Mouse (Mus musculus): Measurements from ENCODE around the gene Dhh. TPM values are rescaled to one million over a fixed set of nuclear protein-coding genes. Genes with fewer than 3 reads are reported as not detected.
"Not testable (repeated sequence)": the region's sequence is repeated elsewhere in the genome, so short reads cannot be mapped to it uniquely, and the experiment has no call there.

Gene Dhh
- 4.5 and 4.6 TPM in 2 replicates for polyA plus RNA-seq (2016; fragmentation: Nextera tagmentation; extraction: Ambion mirVana)

- 1% methylated on average over 40 of the region's 41 CpGs for WGBS
- H3K4me3 ChIP-seq = peak within 1 kb of the TSS; percentile 47
- H3K9ac ChIP-seq = peak within 1 kb of the TSS; percentile 55
- H3K9me3 ChIP-seq (replicated peaks) = no peaks in the 10 kb centered on the region
- no peak within 1 kb of the TSS for H3K27ac ChIP-seq (ENCODE audit: poor library complexity, severe bottlenecking)
- peaks cover 49% of the 10 kb centered on the region for H3K4me1 ChIP-seq (replicated peaks)
- peaks cover 61% of the 10 kb centered on the region for H3K27me3 ChIP-seq (replicated peaks)
- peak within 1 kb of the TSS; percentile 88 for H3K4me2 ChIP-seq
- ATAC-seq (ENCODE audit: insufficient number of reproducible peaks, low FRiP score) = 0 out of 2 replicates have a peak, but pooled peaks have one; percentile 30
- peaks cover 2% of the 10 kb centered on the region for H3K36me3 ChIP-seq
Observed at GRCm38 (mm10) chr15:98897928-98898800, at the start of gene Dhh. Gene Dhh (minus strand): TSS chr15:98898540.

- Histone ChIP-seq H3K9me3 (replicated peaks) (peaks cover 7% of the 10 kb centered on the region; the same call in 1 of the 2 replicates), H3K36me3 (peaks cover 18% of the 10 kb centered on the region), H3K9ac (no peak overlapping the region; the same call in 1 of the 2 replicates), H3K27ac (ENCODE audit: poor library complexity, severe bottlenecking) (no peak overlapping the region), H3K4me2 (no peak overlapping the region), H3K4me3 (no peak overlapping the region), H3K4me1 (replicated peaks) (peaks cover 7% of the 10 kb centered on the region), H3K27me3 (replicated peaks) (no peaks in the 10 kb centered on the region)
- no peak for ATAC-seq (ENCODE audit: insufficient number of reproducible peaks, low FRiP score)
- 57% methylated on average over 3 of the region's 3 CpGs for WGBS
Observed at GRCm38 (mm10) chr15:98947884-98948283, 49.5 kb upstream of the Dhh start.

GRCm38 (mm10) chr15:98943133-98943532 lies 44.8 kb upstream of the Dhh start:
- 0 out of 2 replicates have a peak, but pooled peaks cover 3% of the 10 kb centered on the region for H3K36me3 ChIP-seq
- peaks cover 7% of the 10 kb centered on the region; the same call in 1 of the 2 replicates for H3K9me3 ChIP-seq (replicated peaks)
- 65% methylated on average over 4 of the region's 4 CpGs for WGBS
- no peak overlapping the region for H3K27ac ChIP-seq (ENCODE audit: poor library complexity, severe bottlenecking)
- H3K4me3 ChIP-seq = no peak overlapping the region
- H3K4me1 ChIP-seq (replicated peaks) = no peaks in the 10 kb centered on the region
- H3K27me3 ChIP-seq (replicated peaks) = no peaks in the 10 kb centered on the region
- ATAC-seq (ENCODE audit: insufficient number of reproducible peaks, low FRiP score) = no peak
- H3K9ac ChIP-seq = no peak overlapping the region
- no peak overlapping the region for H3K4me2 ChIP-seq

- peaks cover 7% of the 10 kb centered on the region; the same call in 1 of the 2 replicates for H3K9me3 ChIP-seq (replicated peaks)
- 77% methylated on average over 4 of the region's 4 CpGs for WGBS
Observed at GRCm38 (mm10) chr15:98942081-98942480, 43.7 kb upstream of the Dhh start.

GRCm38 (mm10) chr15:98941539-98941938 lies 43.2 kb upstream of the Dhh start:
- 69% methylated on average over 2 of the region's 2 CpGs for WGBS

More at GRCm38 (mm10) chr15:98942081-98942480, 43.7 kb upstream of the Dhh start:
- Histone ChIP-seq H3K9ac (no peak overlapping the region), H3K27ac (ENCODE audit: poor library complexity, severe bottlenecking) (no peak overlapping the region), H3K36me3 (0 out of 2 replicates have a peak, but pooled peaks cover 3% of the 10 kb centered on the region), H3K4me1 (replicated peaks) (no peaks in the 10 kb centered on the region), H3K27me3 (replicated peaks) (no peaks in the 10 kb centered on the region), H3K4me3 (no peak overlapping the region), H3K4me2 (no peak overlapping the region)
- no peak for ATAC-seq (ENCODE audit: insufficient number of reproducible peaks, low FRiP score)

GRCm38 (mm10) chr15:98940816-98941215 lies 42.5 kb upstream of the Dhh start:
- no peak overlapping the region for H3K4me3 ChIP-seq
- H3K27ac ChIP-seq (ENCODE audit: poor library complexity, severe bottlenecking) = no peak overlapping the region
- no peak overlapping the region for H3K4me2 ChIP-seq
- peaks cover 7% of the 10 kb centered on the region; the same call in 1 of the 2 replicates for H3K9me3 ChIP-seq (replicated peaks)
- WGBS = 71% methylated on average over 10 of the region's 10 CpGs
- no peak for ATAC-seq (ENCODE audit: insufficient number of reproducible peaks, low FRiP score)
- H3K4me1 ChIP-seq (replicated peaks) = peaks cover 2% of the 10 kb centered on the region; the same call in 1 of the 2 replicates
- H3K9ac ChIP-seq = no peak overlapping the region
- 0 out of 2 replicates have a peak, but pooled peaks cover 3% of the 10 kb centered on the region for H3K36me3 ChIP-seq
- H3K27me3 ChIP-seq (replicated peaks) = no peaks in the 10 kb centered on the region

More at GRCm38 (mm10) chr15:98941539-98941938, 43.2 kb upstream of the Dhh start:
- H3K4me3 ChIP-seq = no peak overlapping the region
- H3K4me2 ChIP-seq = no peak overlapping the region
- H3K9ac ChIP-seq = no peak overlapping the region
- no peak overlapping the region for H3K27ac ChIP-seq (ENCODE audit: poor library complexity, severe bottlenecking)
- no peak for ATAC-seq (ENCODE audit: insufficient number of reproducible peaks, low FRiP score)
- no peaks in the 10 kb centered on the region for H3K27me3 ChIP-seq (replicated peaks)
- H3K9me3 ChIP-seq (replicated peaks) = peaks cover 7% of the 10 kb centered on the region; the same call in 1 of the 2 replicates
- H3K4me1 ChIP-seq (replicated peaks) = no peaks in the 10 kb centered on the region
- H3K36me3 ChIP-seq = 0 out of 2 replicates have a peak, but pooled peaks cover 3% of the 10 kb centered on the region

- WGBS = under 1% methylated on average over 57 of the region's 58 CpGs
- Histone ChIP-seq H3K9me3 (replicated peaks) (no peaks in the 10 kb centered on the region), H3K9ac (peak within 1 kb of the TSS; percentile 97), H3K4me2 (peak within 1 kb of the TSS; percentile 84), H3K4me1 (replicated peaks) (peaks cover 13% of the 10 kb centered on the region; the same call in 1 of the 2 replicates), H3K36me3 (peaks cover 15% of the 10 kb centered on the region), H3K4me3 (peak within 1 kb of the TSS; percentile 84), H3K27ac (ENCODE audit: poor library complexity, severe bottlenecking) (peak within 1 kb of the TSS; percentile 99), H3K27me3 (replicated peaks) (no peaks in the 10 kb centered on the region)
- peak; percentile 98 for ATAC-seq (ENCODE audit: insufficient number of reproducible peaks, low FRiP score)
Observed at GRCm38 (mm10) chr15:98934217-98934839, 36.0 kb upstream of the Dhh start, which contains the start of gene Tuba1b. Gene Tuba1b (minus strand): TSS chr15:98934565.

GRCm38 (mm10) chr15:98933833-98934216 lies 35.5 kb upstream of the Dhh start:
- peak; percentile 86 for ATAC-seq (ENCODE audit: insufficient number of reproducible peaks, low FRiP score)
- H3K9ac ChIP-seq = peak overlapping the region; percentile 97
- 0% methylated on average over 35 of the region's 35 CpGs for WGBS
- H3K36me3 ChIP-seq = peaks cover 15% of the 10 kb centered on the region
- H3K4me3 ChIP-seq = peak overlapping the region; percentile 84
- H3K27ac ChIP-seq (ENCODE audit: poor library complexity, severe bottlenecking) = peak overlapping the region; percentile 99
- H3K9me3 ChIP-seq (replicated peaks) = no peaks in the 10 kb centered on the region
- peaks cover 18% of the 10 kb centered on the region; the same call in 1 of the 2 replicates for H3K4me1 ChIP-seq (replicated peaks)
- no peaks in the 10 kb centered on the region for H3K27me3 ChIP-seq (replicated peaks)
- peak overlapping the region; percentile 84 for H3K4me2 ChIP-seq

GRCm38 (mm10) chr15:98933004-98933671 lies 34.8 kb upstream of the Dhh start:
- Histone ChIP-seq H3K4me1 (replicated peaks) (peaks cover 19% of the 10 kb centered on the region; the same call in 1 of the 2 replicates), H3K27ac (ENCODE audit: poor library complexity, severe bottlenecking) (peak overlapping the region; percentile 99), H3K4me2 (peak overlapping the region; percentile 84), H3K9ac (peak overlapping the region; percentile 97), H3K36me3 (peaks cover 15% of the 10 kb centered on the region), H3K4me3 (peak overlapping the region; percentile 84)
- H3K27me3 ChIP-seq (replicated peaks); ATAC-seq (ENCODE audit: insufficient number of reproducible peaks, low FRiP score); H3K9me3 ChIP-seq (replicated peaks): not testable (repeated sequence)
- WGBS = 7% methylated on average over 8 of the region's 9 CpGs

GRCm38 (mm10) chr15:98930998-98931397 lies 32.7 kb upstream of the Dhh start:
- H3K4me2 ChIP-seq = no peak overlapping the region
- H3K9me3 ChIP-seq (replicated peaks) = no peaks in the 10 kb centered on the region
- H3K27me3 ChIP-seq (replicated peaks) = no peaks in the 10 kb centered on the region
- peaks cover 15% of the 10 kb centered on the region for H3K36me3 ChIP-seq
- H3K9ac ChIP-seq = no peak overlapping the region
- 84% methylated on average over 3 of the region's 3 CpGs for WGBS
- no peak overlapping the region for H3K4me3 ChIP-seq
- peaks cover 19% of the 10 kb centered on the region; the same call in 1 of the 2 replicates for H3K4me1 ChIP-seq (replicated peaks)
- 0 out of 2 replicates have a peak overlapping the region, but pooled peaks have one; percentile 39 for H3K27ac ChIP-seq (ENCODE audit: poor library complexity, severe bottlenecking)
- ATAC-seq (ENCODE audit: insufficient number of reproducible peaks, low FRiP score) = no peak
